7 mouse cellular contexts compared by ENCODE assay signal in the genomic region with DNA sequence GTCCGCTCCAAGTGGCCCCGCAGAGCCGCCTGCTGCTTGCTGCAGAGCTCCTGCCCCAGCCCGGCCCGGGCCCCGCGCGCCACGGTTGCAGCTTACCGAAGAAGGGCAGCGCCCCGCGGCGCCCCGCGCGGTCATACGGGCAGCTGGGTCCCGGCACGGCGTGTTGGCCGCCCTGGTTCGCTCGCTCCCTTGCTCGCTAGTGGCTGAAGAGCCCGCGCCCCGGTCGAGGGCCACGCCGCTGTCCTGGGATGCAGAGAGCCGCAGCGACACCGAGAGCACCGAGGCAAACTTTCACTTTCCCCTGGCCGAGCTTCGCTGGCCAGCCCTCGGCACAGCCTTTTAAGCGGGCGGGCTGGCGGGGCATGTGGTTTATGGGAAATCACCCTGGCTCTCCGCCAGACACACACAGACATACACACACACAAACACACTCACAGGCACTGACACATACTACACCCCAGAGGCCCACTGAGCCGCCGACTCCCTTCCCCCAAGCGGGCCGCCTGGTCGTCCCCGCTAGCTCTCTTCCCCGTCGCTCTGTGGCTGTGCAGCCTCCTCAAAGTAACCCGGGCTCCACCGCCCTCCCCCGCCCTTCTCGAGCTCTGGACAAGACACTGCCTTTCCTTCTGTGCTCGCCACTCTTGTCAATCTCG. TPM values are rescaled to one million over a fixed set of nuclear protein-coding genes. Genes with fewer than 3 reads are reported as not detected.
DNase-seq lines count a peak whose midpoint lies in the region; ATAC-seq and TF ChIP-seq lines count a peak whose summit lies in the region.

A gene (minus strand): TSS at position 541 of the 653 bp plus-strand sequence.

- peak within 1 kb of the TSS; percentile 93 for H3K27ac ChIP-seq in limb, embryonic 10.5 days
- H3K27ac ChIP-seq in midbrain, embryonic 12.5 days (replicated peaks), result peak within 1 kb of the TSS; percentile 83
- peak within 1 kb of the TSS; percentile 72 for H3K27ac ChIP-seq in small intestine, adult 2 months (ENCODE audit: insufficient read depth, low read depth, low read length)

- DNase-seq in adrenal gland, adult 18-20 months (ENCODE audit: low spot score in 2 of 2), result peak; percentile 77 to 79
- DNase-seq in embryo, embryonic 11.5 days (ENCODE audit: low read depth, low spot score), result peak; percentile 54
- peak; percentile 83 for DNase-seq in kidney, adult 11 months
- peak; percentile 82 for DNase-seq in limb, embryonic 10.5 days (ENCODE audit: low spot score)

- H3K4me1 ChIP-seq in limb, embryonic 10.5 days, result peaks cover 30% of the 10 kb centered on the region
- peaks cover 32% of the 10 kb centered on the region for H3K4me1 ChIP-seq in midbrain, embryonic 12.5 days
- peaks cover 8% of the 10 kb centered on the region; the same call in 1 of the 2 replicates for H3K4me1 ChIP-seq in small intestine, adult 2 months (ENCODE audit: control insufficient read depth, insufficient read depth, insufficient read length, low read length)

- H3K4me3 ChIP-seq in limb, embryonic 10.5 days, result peak within 1 kb of the TSS; percentile 72
- peak within 1 kb of the TSS; percentile 65 for H3K4me3 ChIP-seq in midbrain, embryonic 12.5 days
- H3K4me3 ChIP-seq in small intestine, adult 2 months (ENCODE audit: low read depth, low read length), result peak within 1 kb of the TSS; percentile 82

- no peaks in the 10 kb centered on the region for H3K36me3 ChIP-seq in limb, embryonic 10.5 days
- no peaks in the 10 kb centered on the region for H3K36me3 ChIP-seq in midbrain, embryonic 12.5 days
- H3K36me3 ChIP-seq in small intestine, adult 2 months (ENCODE audit: control insufficient read depth, insufficient read depth, low read length), result no peaks in the 10 kb centered on the region

- no peaks in the 10 kb centered on the region for H3K9me3 ChIP-seq in limb, embryonic 10.5 days (replicated peaks)
- no peaks in the 10 kb centered on the region for H3K9me3 ChIP-seq in midbrain, embryonic 12.5 days

- peak within 1 kb of the TSS; percentile 84 for H3K4me2 ChIP-seq in midbrain, embryonic 12.5 days (replicated peaks)

- under 1% methylated on average over 56 of the region's 56 CpGs for WGBS in limb, embryonic 10.5 days
- under 1% methylated on average over 55 of the region's 56 CpGs for WGBS in midbrain, embryonic 12.5 days
- WGBS in small intestine, adult 2 months, result under 1% methylated on average over 56 of the region's 56 CpGs

- TF ChIP-seq CTCF in small intestine, adult 2 months (IDR thresholded peaks at IDR 0.05; ENCODE audit: extremely low read depth, insufficient read length, insufficient replicate concordance, low read depth, low read length), result no peak

- peaks cover 47% of the 10 kb centered on the region for H3K27me3 ChIP-seq in limb, embryonic 10.5 days (ENCODE audit: low read depth, poor library complexity, severe bottlenecking)
- 0 out of 2 replicates have a peak, but pooled peaks cover 4% of the 10 kb centered on the region for H3K27me3 ChIP-seq in midbrain, embryonic 12.5 days
- no peaks in the 10 kb centered on the region for H3K27me3 ChIP-seq in small intestine, adult 2 months (ENCODE audit: control insufficient read depth, insufficient read depth, low read length)

- ATAC-seq in granulocyte monocyte progenitor cell, adult 5-6 weeks (replicated peaks; ENCODE audit: poor library complexity, severe bottlenecking), result peak; percentile 74
- peak; percentile 93 for ATAC-seq in midbrain, embryonic 12.5 days (ENCODE audit: low FRiP score, low read depth)

- TF ChIP-seq POLR2A in small intestine, adult 2 months (IDR thresholded peaks at IDR 0.05; ENCODE audit: low read depth, low read length), result peak; percentile 69

- peak within 1 kb of the TSS; percentile 74 for H3K9ac ChIP-seq in midbrain, embryonic 12.5 days (replicated peaks)

RNA-seq across cellular contexts. Expression of the gene that starts here (rescaled TPM):
- total RNA-seq in adrenal gland, adult 18-20 months (2021), result 10 to 100 TPM; 13.2 to 34.7 TPM
- total RNA-seq in granulocyte monocyte progenitor cell, adult 5-6 weeks (2014; fragmentation: Nextera tagmentation), result 6.4 and 7.2 TPM in 2 replicates
- 2.1 and 2.9 TPM in 2 replicates for total RNA-seq in granulocyte monocyte progenitor cell, adult 5-6 weeks (2017)
- 3.4 and 4.6 TPM in 2 replicates for polyA plus RNA-seq in limb, embryonic 10.5 days (2016; fragmentation: Nextera tagmentation; extraction: Ambion mirVana)
- 7.1 and 8.5 TPM in 2 replicates for polyA plus RNA-seq in midbrain, embryonic 12.5 days (2016; fragmentation: Nextera tagmentation; extraction: Ambion mirVana)
- 7.7 and 9.7 TPM in 2 replicates for polyA plus RNA-seq in small intestine, adult 2 months (2012; rRNA removed)

Comparison
In these comparisons a context has a peak if more than half of its experiments do, and no peak if none do; other contexts are left out.
1. Peak in every context shown above with its lines: DNase-seq, ATAC-seq, H3K4me3 ChIP-seq and H3K27ac ChIP-seq.